Mouse (Mus musculus): ENCODE data around the gene Acox3.

GRCm38 (mm10) chr5:35653743-35654395 is 71.0 kb downstream of the Acox3 start:
- TF ChIP-seq CTCF (conservative IDR thresholded peaks at IDR 0.05; ENCODE audit: low read length) (no peak), NANOG (IDR thresholded peaks at IDR 0.05; ENCODE audit: borderline replicate concordance, low read length) (no peak)
